Mouse (Mus musculus) right cerebral cortex, postnatal 36 days (tissue): ENCODE results near the gene Actg1.

Experiments used
- DNase-seq, 2 experiments: peaks; one replicate each; pipeline ENCODE4 v3.0.0; 2022; ENCODE audit warnings: low spot score in 2 of 2, mixed read lengths in 1 of 2

The Actg1 gene

DNA sequence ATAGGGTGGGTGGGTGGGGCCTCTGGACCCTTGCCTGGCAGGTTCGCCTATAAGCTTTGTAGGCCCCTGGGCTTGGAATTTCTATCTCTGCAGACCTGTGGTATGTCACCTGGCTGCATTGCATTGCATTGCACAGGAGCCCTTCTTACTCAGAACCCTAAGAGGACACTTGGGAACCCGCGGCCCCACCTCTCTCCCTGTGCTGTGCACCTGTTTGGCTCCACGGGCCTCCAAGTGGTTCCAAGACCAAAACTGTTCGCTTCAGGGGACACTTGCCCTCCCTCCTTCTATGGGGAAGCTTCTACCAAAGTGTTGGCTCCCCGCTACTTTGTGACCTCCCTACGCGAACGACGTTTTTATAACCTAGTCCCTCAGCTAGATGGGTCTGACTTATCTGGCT, 36.8 kb downstream of the Actg1 start:
- no peak for DNase-seq

- DNase-seq: peak; percentile 93 to 94
These were observed 37.5 kb downstream of the Actg1 start for GRCm38 (mm10) chr11:120310813-120311312.

DNA sequence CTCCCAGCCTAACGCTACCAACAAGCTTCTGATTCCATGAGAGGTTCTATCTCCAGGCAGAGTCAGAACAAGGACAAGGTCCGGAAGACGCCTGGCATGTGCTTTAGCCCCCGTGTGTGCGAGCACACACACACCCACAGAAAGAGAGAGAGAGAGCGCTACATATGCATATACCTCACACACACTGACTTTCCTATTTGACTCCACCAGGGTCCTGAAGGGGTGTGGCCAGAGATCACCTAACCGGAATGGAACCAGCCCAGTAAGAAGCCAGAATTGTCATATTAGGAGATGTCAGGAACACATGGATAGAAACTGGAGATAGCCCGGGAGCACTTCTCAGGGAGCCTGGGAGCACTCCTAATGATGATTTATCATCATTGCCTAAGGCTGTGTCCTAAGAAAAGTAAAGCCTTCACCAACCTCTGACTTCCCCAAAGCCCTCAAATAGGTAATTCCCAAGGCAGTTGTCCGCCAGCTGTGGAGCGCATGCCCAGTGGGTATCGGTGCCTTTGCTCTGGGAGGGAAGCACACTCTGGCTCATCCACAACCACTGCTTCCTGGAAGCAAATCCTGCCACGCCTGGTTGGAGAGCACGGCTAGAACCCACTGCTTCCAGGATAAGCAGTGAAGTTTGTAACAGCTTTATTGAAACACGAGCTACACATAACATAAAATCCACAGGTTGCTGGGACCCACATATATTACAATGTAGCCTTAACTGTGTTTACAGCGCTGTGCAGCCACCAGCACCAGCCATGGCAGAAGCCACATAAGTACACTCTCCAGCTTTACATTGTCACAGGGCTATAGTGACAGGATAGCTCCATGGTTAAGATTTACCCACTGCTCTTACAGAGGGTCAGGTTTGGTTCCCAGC, 39.7 kb downstream of the Actg1 start:
- peak; percentile 0 for DNase-seq

DNA sequence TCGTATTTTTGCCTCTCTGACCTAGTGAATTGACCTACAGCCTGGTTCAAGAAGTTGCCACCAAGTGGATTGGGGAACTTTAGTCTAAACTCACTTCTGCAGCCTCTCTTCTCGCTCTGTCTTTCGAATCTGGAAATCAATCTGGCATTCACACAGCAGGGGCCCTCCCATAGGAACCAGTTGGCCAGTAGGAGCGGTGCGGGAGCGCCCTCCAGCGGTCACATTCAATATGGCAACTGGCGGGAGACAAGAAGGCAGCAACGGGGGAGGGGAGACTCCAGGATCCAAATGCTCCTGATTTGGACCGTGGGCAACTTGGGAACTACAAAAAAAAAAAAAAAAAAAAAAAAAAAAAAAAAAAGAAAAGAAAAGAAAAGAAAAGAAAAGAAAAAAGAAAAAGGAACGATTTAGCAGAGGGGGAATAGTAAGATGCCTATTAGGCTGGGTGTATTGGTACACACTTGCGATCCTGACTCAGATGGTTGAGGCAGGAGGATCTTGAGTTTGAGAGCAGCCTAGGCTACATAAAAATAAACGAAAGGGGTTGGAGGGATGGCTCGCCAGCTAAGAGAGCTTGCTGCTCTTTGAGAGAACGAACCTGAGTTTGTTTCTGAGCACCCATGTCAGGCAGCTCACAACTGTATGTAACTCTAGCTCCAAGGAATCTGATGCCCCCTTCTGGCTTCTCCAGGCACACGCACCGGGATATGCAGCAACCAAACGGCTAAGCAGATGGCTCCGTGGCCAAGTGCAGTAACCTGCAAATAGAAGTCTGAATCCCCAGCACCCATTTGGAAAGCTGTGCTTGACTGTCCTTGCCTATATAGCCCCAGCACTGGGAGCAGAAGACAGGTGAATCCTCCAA, 40.5 kb downstream of the Actg1 start:
- peak; percentile 88 to 93 for DNase-seq

- DNase-seq: no peak
These were observed 41.3 kb downstream of the Actg1 start for GRCm38 (mm10) chr11:120307132-120307413.

DNA sequence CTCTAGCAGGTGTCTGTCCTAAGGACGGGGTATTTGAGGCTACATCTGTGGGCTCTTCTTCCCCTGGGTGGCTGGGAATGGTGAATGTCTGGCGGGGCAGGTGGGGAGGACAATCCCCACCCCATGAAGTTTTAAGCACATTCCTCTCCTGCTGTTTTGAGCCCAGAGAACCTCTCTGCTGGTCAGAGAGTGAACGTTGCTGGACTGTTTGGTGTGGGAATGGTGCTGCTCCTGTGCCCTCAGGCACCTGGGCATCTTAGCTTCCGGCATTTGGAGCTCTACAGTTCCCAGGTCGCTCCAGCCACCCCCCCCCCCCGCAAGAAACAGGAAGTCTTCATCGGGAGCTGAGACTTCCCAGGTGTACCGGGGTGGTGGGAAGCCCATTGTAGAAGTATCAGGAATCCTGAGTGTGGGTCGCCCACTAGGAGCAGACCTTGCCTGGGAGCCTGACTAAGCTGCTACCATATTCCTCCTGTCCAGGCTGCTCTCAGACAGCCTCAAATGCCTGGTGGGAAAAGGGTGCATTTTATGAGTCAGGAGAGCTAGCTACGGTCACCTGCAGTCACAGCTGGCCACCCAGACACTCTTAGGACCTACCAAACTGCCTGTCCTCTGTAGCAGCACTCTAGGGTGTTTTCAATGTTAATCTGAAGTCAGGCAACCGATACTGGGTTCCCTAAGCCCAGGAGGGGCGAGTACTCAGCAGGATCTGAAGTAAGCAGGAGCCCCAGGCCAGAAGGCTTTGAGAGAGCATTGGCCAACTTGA, 41.8 kb downstream of the Actg1 start:
- DNase-seq: no peak

- no peak for DNase-seq
These were observed 42.6 kb downstream of the Actg1 start for GRCm38 (mm10) chr11:120305535-120306365.

DNA sequence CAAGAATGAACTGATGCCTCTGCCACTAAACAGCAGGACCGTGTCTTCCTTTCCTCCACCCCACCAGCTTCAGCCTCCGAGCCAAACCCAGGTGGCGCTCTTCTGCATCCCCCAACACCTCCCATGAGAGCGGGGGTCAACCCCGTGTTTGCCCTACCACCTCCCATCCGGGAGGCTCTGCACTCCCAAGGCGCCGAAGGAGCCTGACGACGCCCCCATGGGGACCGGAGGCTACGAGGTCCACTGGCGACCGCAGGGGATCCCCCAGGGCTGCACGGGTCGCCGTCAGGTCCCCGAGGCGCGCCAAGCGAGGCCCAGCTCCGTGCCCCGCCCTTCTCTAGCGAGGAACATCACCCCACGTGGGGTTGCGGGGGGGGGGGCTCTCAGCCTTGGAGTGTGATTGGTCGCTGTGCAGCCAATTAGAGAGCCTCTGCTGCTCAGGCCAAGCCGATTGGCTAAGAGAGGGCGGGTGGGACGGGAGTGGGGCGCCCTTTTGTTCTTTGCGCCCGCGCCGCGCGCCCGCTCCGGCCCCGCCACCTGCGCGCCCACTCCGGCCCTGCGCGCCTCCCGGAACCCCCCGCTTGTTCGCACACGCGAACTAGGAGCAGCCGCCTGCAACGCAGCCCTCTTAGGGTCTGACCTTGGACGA, 43.3 kb downstream of the Actg1 start:
- DNase-seq: peak; percentile 78

GRCm38 (mm10) chr11:120304350-120304694, 44.0 kb downstream of the Actg1 start:
- no peak for DNase-seq

DNA sequence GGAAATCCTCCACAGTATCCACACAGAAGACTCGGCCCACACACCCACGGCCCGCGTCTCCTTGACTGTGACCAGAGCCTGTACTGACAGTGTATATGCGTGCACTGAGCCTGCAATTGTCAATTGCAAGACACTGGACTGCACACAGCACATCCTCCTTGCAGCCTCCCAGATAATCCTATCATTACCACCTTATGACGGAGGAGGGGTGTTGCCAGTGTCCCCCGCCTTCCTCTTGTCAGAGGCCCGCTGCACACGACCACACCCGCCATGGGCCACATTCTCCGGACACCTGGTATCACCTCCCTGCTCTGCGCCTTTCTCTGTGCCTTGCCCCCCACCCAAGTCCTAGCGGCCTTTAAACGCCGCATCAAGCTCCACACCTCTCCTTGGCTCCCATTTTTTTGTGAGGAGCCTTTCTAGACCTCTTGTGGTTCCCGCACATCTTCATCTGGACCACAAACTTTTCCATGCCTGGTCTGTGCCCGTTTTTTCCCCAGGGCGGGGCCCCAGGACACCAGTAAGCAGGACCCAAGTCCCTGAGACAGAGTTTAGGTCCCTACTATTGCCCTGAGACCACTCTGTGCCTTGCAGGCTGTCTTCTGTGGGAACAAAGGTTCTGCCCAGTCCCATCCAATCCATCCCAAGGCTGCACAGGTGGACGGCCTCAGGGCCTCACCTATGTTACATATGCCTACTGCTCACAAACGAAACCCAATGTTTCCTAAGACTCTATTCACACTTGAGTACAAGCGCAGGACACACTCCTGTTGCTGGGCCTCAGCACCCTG, 44.6 kb downstream of the Actg1 start:
- no peak for DNase-seq

DNA sequence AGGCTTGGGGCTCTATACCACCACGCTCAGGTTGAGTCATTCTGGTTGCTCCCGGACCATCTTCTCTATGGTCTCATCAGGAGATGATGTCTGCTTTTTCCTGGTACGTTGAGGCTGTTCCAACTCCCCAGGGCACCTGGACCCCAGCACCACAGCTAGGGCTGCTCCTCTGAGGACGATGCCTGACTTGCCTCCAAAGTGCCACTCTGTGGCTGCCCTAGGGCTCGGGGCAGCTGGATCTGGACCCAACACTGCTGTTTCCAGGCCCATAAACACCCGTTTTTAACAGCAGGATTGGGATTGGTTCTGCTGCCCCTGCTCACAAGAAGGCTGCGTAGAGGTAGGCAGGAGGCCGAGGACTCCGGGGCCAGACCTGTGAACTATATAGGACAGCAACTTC, 45.2 kb downstream of the Actg1 start:
- no peak for DNase-seq

- no peak for DNase-seq
These were observed 48.9 kb downstream of the Actg1 start for GRCm38 (mm10) chr11:120299484-120299883.

DNA sequence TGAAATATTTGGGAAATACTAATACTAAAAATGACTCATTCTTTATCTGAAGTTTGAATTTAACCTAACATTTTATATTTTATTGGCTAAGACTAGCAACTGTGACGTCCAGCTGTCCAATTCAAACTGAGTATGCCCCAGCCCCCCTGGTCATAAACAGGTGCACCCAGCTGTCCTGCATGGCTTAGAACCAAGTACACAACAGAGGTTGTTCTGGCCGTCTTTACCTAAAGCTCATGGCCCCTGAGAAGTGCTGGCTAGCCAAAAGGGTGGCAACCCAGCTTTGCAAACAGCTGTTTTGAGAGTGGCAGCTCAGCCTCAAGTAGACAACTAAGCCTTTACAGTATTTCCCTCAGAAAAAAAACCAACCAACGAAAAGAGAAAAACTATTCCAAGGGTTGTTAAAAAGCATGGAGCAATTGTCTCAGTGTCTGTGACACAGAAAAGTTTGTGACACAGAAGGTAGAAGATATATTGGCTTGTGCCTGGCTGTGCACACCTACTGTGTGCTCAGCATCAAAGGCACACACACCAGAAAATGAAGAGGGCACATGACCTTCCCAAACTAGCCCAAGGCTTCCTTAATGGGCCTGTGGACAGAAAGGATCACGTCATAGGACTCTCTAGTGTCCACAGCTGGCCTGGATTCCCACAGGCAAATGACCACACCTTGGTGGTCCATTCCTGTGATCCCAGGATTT, 49.8 kb downstream of the Actg1 start:
- DNase-seq: no peak

GRCm38 (mm10) chr11:120297767-120298166, 50.6 kb downstream of the Actg1 start:
- DNase-seq: no peak

- no peak for DNase-seq
These were observed 51.8 kb downstream of the Actg1 start for GRCm38 (mm10) chr11:120296305-120297144.
